Mouse (Mus musculus): ENCODE measurements around the gene Gm9964.

DNA sequence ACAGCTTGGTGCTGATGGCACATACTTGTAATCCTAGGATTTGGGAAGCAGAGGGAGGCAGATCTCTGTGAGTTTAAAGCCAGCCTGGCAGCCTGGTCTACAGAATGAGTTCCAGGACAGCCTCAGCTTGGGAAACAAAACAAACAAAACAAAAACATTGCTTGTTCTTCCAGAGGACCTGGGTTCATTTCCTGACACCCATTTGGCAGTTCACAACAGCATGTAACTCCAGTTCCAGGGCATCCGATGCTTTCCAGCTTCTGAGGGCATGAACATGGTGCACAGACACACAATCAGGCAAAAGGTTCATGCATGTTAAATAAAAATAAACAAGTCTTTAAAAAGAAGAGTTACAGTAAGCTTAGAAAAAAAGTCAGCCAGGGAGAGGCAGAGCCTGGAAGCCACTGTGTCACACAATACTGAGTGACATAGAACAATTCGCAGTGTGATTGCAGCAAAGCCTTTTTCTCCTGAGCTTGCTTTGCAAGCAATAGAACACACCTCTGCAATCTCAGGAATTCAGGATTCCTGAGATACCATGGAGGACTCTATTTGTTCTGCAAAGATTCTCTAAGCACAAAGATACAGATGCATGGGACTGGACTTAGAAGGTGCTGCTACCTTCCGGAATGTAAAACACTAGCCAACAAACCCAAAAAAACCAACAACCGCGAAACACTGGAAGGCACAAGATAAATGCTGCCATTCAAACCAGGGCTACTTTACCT lies 7.6 kb downstream of the Gm9964 start:
- TF ChIP-seq CTCF (IDR thresholded peaks at IDR 0.05; ENCODE audit: borderline replicate concordance, insufficient read depth, low read depth, low read length) (no peak), POLR2A (IDR thresholded peaks at IDR 0.05; ENCODE audit: borderline replicate concordance, insufficient read depth, low read length) (no peak)

Measured in cerebellum, adult 2 months (tissue).